Mouse (Mus musculus): Measurements from ENCODE around the gene Spats2.
"Not testable (repeated sequence)": the region's sequence is repeated elsewhere in the genome, so short reads cannot be mapped to it uniquely, and the experiment has no call there.

Spats2 gene

GRCm38 (mm10) chr15:99138389-99138788 is 12.7 kb downstream of the Spats2 start:
- in situ Hi-C loops (cut with MseI, MboI), result no loop called here

GRCm38 (mm10) chr15:99139669-99140068 is 14.0 kb downstream of the Spats2 start:
- in situ Hi-C loops (cut with MseI, MboI), result no loop called here

GRCm38 (mm10) chr15:99150516-99150915 is 24.8 kb downstream of the Spats2 start:
- in situ Hi-C loops (cut with MseI, MboI), result no loop called here

- in situ Hi-C loops (cut with MseI, MboI), result no loop called here
Observed at GRCm38 (mm10) chr15:99151324-99151723, 25.6 kb downstream of the Spats2 start.

- in situ Hi-C loops (cut with MseI, MboI), result no loop called here
Observed at GRCm38 (mm10) chr15:99153466-99153865, 27.8 kb downstream of the Spats2 start.

GRCm38 (mm10) chr15:99154515-99154914 is 28.8 kb downstream of the Spats2 start:
- in situ Hi-C loops (cut with MseI, MboI), result not testable (repeated sequence)

- in situ Hi-C loops (cut with MseI, MboI), result no loop called here
Observed at GRCm38 (mm10) chr15:99163512-99164365, 38.0 kb downstream of the Spats2 start.

- in situ Hi-C loops (cut with MseI, MboI), result no loop called here
Observed at GRCm38 (mm10) chr15:99172131-99172530, 46.4 kb downstream of the Spats2 start.

GRCm38 (mm10) chr15:99179639-99180038 is 53.9 kb downstream of the Spats2 start:
- in situ Hi-C loops (cut with MseI, MboI), result no loop called here

GRCm38 (mm10) chr15:99184217-99184914 is 58.6 kb downstream of the Spats2 start:
- in situ Hi-C loops (cut with MseI, MboI), result no loop called here

- in situ Hi-C loops (cut with MseI, MboI), result no loop called here
Observed at GRCm38 (mm10) chr15:99194358-99194757, 68.6 kb downstream of the Spats2 start.

- in situ Hi-C loops (cut with MseI, MboI), result no loop called here
Observed at GRCm38 (mm10) chr15:99195043-99195442, 69.3 kb downstream of the Spats2 start.

- in situ Hi-C loops (cut with MseI, MboI), result no loop called here
Observed at GRCm38 (mm10) chr15:99198761-99199160, 73.0 kb downstream of the Spats2 start.

GRCm38 (mm10) chr15:99205959-99206358 is 80.2 kb downstream of the Spats2 start:
- in situ Hi-C loops (cut with MseI, MboI), result no loop called here

- in situ Hi-C loops (cut with MseI, MboI), result no loop called here
Observed at GRCm38 (mm10) chr15:99213183-99213582, 87.5 kb downstream of the Spats2 start.

GRCm38 (mm10) chr15:99214941-99215340 is 89.2 kb downstream of the Spats2 start:
- in situ Hi-C loops (cut with MseI, MboI), result loop anchor here in 1 of 2 experiments (5.0 kb wide), 1 partner anchor 52 kb away; no protein-coding TSS in a partner anchor

- in situ Hi-C loops (cut with MseI, MboI), result loop anchor here in 1 of 2 experiments (5.0 kb wide), 1 partner anchor 51 kb away; no protein-coding TSS in a partner anchor
Observed at GRCm38 (mm10) chr15:99215741-99216463, 90.2 kb downstream of the Spats2 start.

GRCm38 (mm10) chr15:99217630-99218029 is 91.9 kb downstream of the Spats2 start:
- in situ Hi-C loops (cut with MseI, MboI), result loop anchor here in 1 of 2 experiments (5.0 kb wide), 1 partner anchor 50 kb away; no protein-coding TSS in a partner anchor

GRCm38 (mm10) chr15:99221315-99221952 is 95.7 kb downstream of the Spats2 start:
- in situ Hi-C loops (cut with MseI, MboI), result no loop called here

- in situ Hi-C loops (cut with MseI, MboI), result no loop called here
Observed at GRCm38 (mm10) chr15:99222794-99223584, 97.3 kb downstream of the Spats2 start.

All from mouse trophoblast stem cell (cell line).